Mouse (Mus musculus): Measurements from ENCODE around the gene Phgdh. TPM values are rescaled to one million over a fixed set of nuclear protein-coding genes. Genes with fewer than 3 reads are reported as not detected.

Gene Phgdh
- polyA plus RNA-seq, 1 experiment from 2014 or later, result 137 TPM

GRCm38 (mm10) chr3:98313294-98314155 is 26.3 kb downstream of the Phgdh start:
- H3K27me3 ChIP-seq (ENCODE audit: control insufficient read depth, insufficient read depth, low read depth, low read length), result no peaks in the 10 kb centered on the region
- H3K36me3 ChIP-seq (ENCODE audit: control insufficient read depth, insufficient read depth, low read length), result no peaks in the 10 kb centered on the region
- no peak overlapping the region for H3K4me3 ChIP-seq (ENCODE audit: low read depth, low read length)
- H3K4me2 ChIP-seq (ENCODE audit: low read length), result no peak overlapping the region
- no peaks in the 10 kb centered on the region for H3K9me3 ChIP-seq (replicated peaks; ENCODE audit: control insufficient read depth, low read length, poor library complexity, severe bottlenecking)
- H3K27ac ChIP-seq (ENCODE audit: low read length), result no peak overlapping the region
- no peak for ATAC-seq
- H3K4me1 ChIP-seq (ENCODE audit: control insufficient read depth, insufficient read depth, low read length), result 0 out of 2 replicates have a peak, but pooled peaks cover 4% of the 10 kb centered on the region
- H3K9ac ChIP-seq (ENCODE audit: low read depth, low read length), result no peak overlapping the region
- WGBS, result 71% methylated on average over 9 of the region's 9 CpGs

- Histone ChIP-seq H3K36me3 (ENCODE audit: control insufficient read depth, insufficient read depth, low read length) (no peaks in the 10 kb centered on the region), H3K9me3 (replicated peaks; ENCODE audit: control insufficient read depth, low read length, poor library complexity, severe bottlenecking) (no peaks in the 10 kb centered on the region), H3K4me3 (ENCODE audit: low read depth, low read length) (no peak overlapping the region), H3K27ac (ENCODE audit: low read length) (no peak overlapping the region), H3K9ac (ENCODE audit: low read depth, low read length) (no peak overlapping the region), H3K4me2 (ENCODE audit: low read length) (no peak overlapping the region), H3K27me3 (ENCODE audit: control insufficient read depth, insufficient read depth, low read depth, low read length) (no peaks in the 10 kb centered on the region), H3K4me1 (ENCODE audit: control insufficient read depth, insufficient read depth, low read length) (0 out of 2 replicates have a peak, but pooled peaks cover 4% of the 10 kb centered on the region)
- 18% methylated on average over 7 of the region's 7 CpGs for whole genome bisulfite sequencing
- ATAC-seq, result peak; percentile 74
Observed at GRCm38 (mm10) chr3:98312867-98313266, 26.9 kb downstream of the Phgdh start.

- ATAC-seq, result no peak
- no peaks in the 10 kb centered on the region for H3K36me3 ChIP-seq (ENCODE audit: control insufficient read depth, insufficient read depth, low read length)
- no peaks in the 10 kb centered on the region for H3K4me1 ChIP-seq (ENCODE audit: control insufficient read depth, insufficient read depth, low read length)
- no peak overlapping the region for H3K27ac ChIP-seq (ENCODE audit: low read length)
- no peaks in the 10 kb centered on the region for H3K9me3 ChIP-seq (replicated peaks; ENCODE audit: control insufficient read depth, low read length, poor library complexity, severe bottlenecking)
- no peak overlapping the region for H3K9ac ChIP-seq (ENCODE audit: low read depth, low read length)
- H3K4me2 ChIP-seq (ENCODE audit: low read length), result no peak overlapping the region
- H3K27me3 ChIP-seq (ENCODE audit: control insufficient read depth, insufficient read depth, low read depth, low read length), result no peaks in the 10 kb centered on the region
- 76% methylated on average over 1 of the region's 1 CpGs for WGBS
- no peak overlapping the region for H3K4me3 ChIP-seq (ENCODE audit: low read depth, low read length)
Observed at GRCm38 (mm10) chr3:98310456-98310855, 29.3 kb downstream of the Phgdh start.

- no peak for ATAC-seq
- H3K4me3 ChIP-seq (ENCODE audit: low read depth, low read length), result no peak overlapping the region
- H3K27ac ChIP-seq (ENCODE audit: low read length), result no peak overlapping the region
- no peaks in the 10 kb centered on the region for H3K36me3 ChIP-seq (ENCODE audit: control insufficient read depth, insufficient read depth, low read length)
- no peaks in the 10 kb centered on the region for H3K27me3 ChIP-seq (ENCODE audit: control insufficient read depth, insufficient read depth, low read depth, low read length)
- no peak overlapping the region for H3K9ac ChIP-seq (ENCODE audit: low read depth, low read length)
- no peak overlapping the region for H3K4me2 ChIP-seq (ENCODE audit: low read length)
- H3K4me1 ChIP-seq (ENCODE audit: control insufficient read depth, insufficient read depth, low read length), result no peaks in the 10 kb centered on the region
- no peaks in the 10 kb centered on the region for H3K9me3 ChIP-seq (replicated peaks; ENCODE audit: control insufficient read depth, low read length, poor library complexity, severe bottlenecking)
- WGBS, result 79% methylated on average over 6 of the region's 6 CpGs
Observed at GRCm38 (mm10) chr3:98308606-98309005, 31.2 kb downstream of the Phgdh start.

- Histone ChIP-seq H3K9me3 (replicated peaks; ENCODE audit: control insufficient read depth, low read length, poor library complexity, severe bottlenecking) (0 out of 2 replicates have a peak, but pooled peaks cover 2% of the 10 kb centered on the region), H3K4me2 (ENCODE audit: low read length) (no peak overlapping the region), H3K27ac (ENCODE audit: low read length) (no peak overlapping the region), H3K9ac (ENCODE audit: low read depth, low read length) (no peak overlapping the region), H3K4me3 (ENCODE audit: low read depth, low read length) (no peak overlapping the region), H3K36me3 (ENCODE audit: control insufficient read depth, insufficient read depth, low read length) (no peaks in the 10 kb centered on the region), H3K4me1 (ENCODE audit: control insufficient read depth, insufficient read depth, low read length) (no peaks in the 10 kb centered on the region), H3K27me3 (ENCODE audit: control insufficient read depth, insufficient read depth, low read depth, low read length) (no peaks in the 10 kb centered on the region)
- 92% methylated on average over 3 of the region's 3 CpGs for WGBS
- ATAC-seq, result no peak
Observed at GRCm38 (mm10) chr3:98301761-98302160, 38.0 kb downstream of the Phgdh start.

GRCm38 (mm10) chr3:98300266-98300665 is 39.5 kb downstream of the Phgdh start:
- 93% methylated on average over 4 of the region's 4 CpGs for WGBS
- no peaks in the 10 kb centered on the region for H3K36me3 ChIP-seq (ENCODE audit: control insufficient read depth, insufficient read depth, low read length)
- no peak for ATAC-seq
- no peak overlapping the region for H3K9ac ChIP-seq (ENCODE audit: low read depth, low read length)
- H3K27me3 ChIP-seq (ENCODE audit: control insufficient read depth, insufficient read depth, low read depth, low read length), result no peaks in the 10 kb centered on the region
- no peak overlapping the region for H3K4me2 ChIP-seq (ENCODE audit: low read length)
- H3K4me3 ChIP-seq (ENCODE audit: low read depth, low read length), result no peak overlapping the region
- H3K27ac ChIP-seq (ENCODE audit: low read length), result no peak overlapping the region
- H3K4me1 ChIP-seq (ENCODE audit: control insufficient read depth, insufficient read depth, low read length), result no peaks in the 10 kb centered on the region
- 0 out of 2 replicates have a peak, but pooled peaks cover 2% of the 10 kb centered on the region for H3K9me3 ChIP-seq (replicated peaks; ENCODE audit: control insufficient read depth, low read length, poor library complexity, severe bottlenecking)

- WGBS, result 94% methylated on average over 1 of the region's 1 CpGs
- no peak overlapping the region for H3K9ac ChIP-seq (ENCODE audit: low read depth, low read length)
- no peak overlapping the region for H3K27ac ChIP-seq (ENCODE audit: low read length)
- no peaks in the 10 kb centered on the region for H3K27me3 ChIP-seq (ENCODE audit: control insufficient read depth, insufficient read depth, low read depth, low read length)
- no peaks in the 10 kb centered on the region for H3K36me3 ChIP-seq (ENCODE audit: control insufficient read depth, insufficient read depth, low read length)
- no peak overlapping the region for H3K4me3 ChIP-seq (ENCODE audit: low read depth, low read length)
- ATAC-seq, result no peak
- H3K4me1 ChIP-seq (ENCODE audit: control insufficient read depth, insufficient read depth, low read length), result no peaks in the 10 kb centered on the region
- H3K9me3 ChIP-seq (replicated peaks; ENCODE audit: control insufficient read depth, low read length, poor library complexity, severe bottlenecking), result 0 out of 2 replicates have a peak, but pooled peaks cover 2% of the 10 kb centered on the region
- H3K4me2 ChIP-seq (ENCODE audit: low read length), result no peak overlapping the region
Observed at GRCm38 (mm10) chr3:98299391-98300100, 40.2 kb downstream of the Phgdh start.

- Histone ChIP-seq H3K9ac (ENCODE audit: low read depth, low read length) (no peak overlapping the region), H3K4me2 (ENCODE audit: low read length) (no peak overlapping the region), H3K4me1 (ENCODE audit: control insufficient read depth, insufficient read depth, low read length) (no peaks in the 10 kb centered on the region), H3K27ac (ENCODE audit: low read length) (no peak overlapping the region), H3K4me3 (ENCODE audit: low read depth, low read length) (no peak overlapping the region), H3K9me3 (replicated peaks; ENCODE audit: control insufficient read depth, low read length, poor library complexity, severe bottlenecking) (no peaks in the 10 kb centered on the region; the same call in 1 of the 2 replicates), H3K36me3 (ENCODE audit: control insufficient read depth, insufficient read depth, low read length) (no peaks in the 10 kb centered on the region), H3K27me3 (ENCODE audit: control insufficient read depth, insufficient read depth, low read depth, low read length) (no peaks in the 10 kb centered on the region)
- 66% methylated on average over 10 of the region's 10 CpGs for WGBS
- no peak for ATAC-seq
Observed at GRCm38 (mm10) chr3:98295965-98296364, 43.8 kb downstream of the Phgdh start.

- no peak overlapping the region for H3K4me2 ChIP-seq (ENCODE audit: low read length)
- H3K9ac ChIP-seq (ENCODE audit: low read depth, low read length), result no peak overlapping the region
- no peaks in the 10 kb centered on the region for H3K4me1 ChIP-seq (ENCODE audit: control insufficient read depth, insufficient read depth, low read length)
- WGBS, result 94% methylated on average over 9 of the region's 9 CpGs
- no peaks in the 10 kb centered on the region for H3K27me3 ChIP-seq (ENCODE audit: control insufficient read depth, insufficient read depth, low read depth, low read length)
- H3K36me3 ChIP-seq (ENCODE audit: control insufficient read depth, insufficient read depth, low read length), result no peaks in the 10 kb centered on the region
- ATAC-seq, result no peak
- H3K4me3 ChIP-seq (ENCODE audit: low read depth, low read length), result no peak overlapping the region
- no peaks in the 10 kb centered on the region; the same call in 1 of the 2 replicates for H3K9me3 ChIP-seq (replicated peaks; ENCODE audit: control insufficient read depth, low read length, poor library complexity, severe bottlenecking)
- H3K27ac ChIP-seq (ENCODE audit: low read length), result no peak overlapping the region
Observed at GRCm38 (mm10) chr3:98291044-98291443, 48.7 kb downstream of the Phgdh start.

Data from midbrain, embryonic 16.5 days (tissue).